Mouse (Mus musculus) kidney, adult 9 months (tissue): ENCODE data around the gene Zfp879.

Source experiments
- DNase-seq: peaks from one replicate; pipeline ENCODE4 v3.0.0; 2022

The Zfp879 gene

DNA sequence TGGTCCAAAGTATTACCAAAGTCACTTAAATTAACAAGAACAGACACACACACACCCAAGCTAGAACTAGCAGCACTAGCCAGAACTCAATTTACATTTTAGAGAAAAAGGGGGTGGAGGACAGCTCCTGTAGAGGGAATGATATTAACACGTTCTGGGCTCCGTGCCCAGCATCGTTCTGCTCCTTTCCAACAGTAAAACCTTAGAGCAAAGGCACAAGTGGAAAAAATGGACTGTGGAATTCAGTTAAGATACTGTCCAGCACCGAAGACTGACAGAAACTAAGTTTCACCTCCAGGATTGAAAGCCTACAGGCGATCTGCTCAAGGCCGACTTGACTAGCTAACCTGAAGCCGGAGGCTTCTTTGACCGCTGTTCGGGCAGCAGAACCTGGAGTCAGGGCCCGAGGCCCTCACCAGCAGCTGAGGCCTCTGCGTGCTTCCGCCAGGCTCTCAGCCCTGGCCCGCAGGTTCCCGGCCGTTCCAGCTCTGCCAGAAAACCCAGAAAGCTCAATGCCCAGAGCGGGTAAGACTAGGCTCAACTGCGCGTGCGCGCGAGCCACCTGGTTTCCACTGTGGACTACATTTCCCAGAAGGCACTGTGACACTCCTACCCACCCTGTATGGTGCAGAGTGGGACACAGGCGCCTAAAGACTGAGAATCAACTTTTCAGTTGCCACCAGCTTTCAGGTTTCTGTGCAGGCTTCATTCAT is at the start of gene Zfp879:
Zfp879 (minus strand) TSS at position 530 of the 713 bp plus-strand sequence.
- peak; percentile 97 for DNase-seq

DNA sequence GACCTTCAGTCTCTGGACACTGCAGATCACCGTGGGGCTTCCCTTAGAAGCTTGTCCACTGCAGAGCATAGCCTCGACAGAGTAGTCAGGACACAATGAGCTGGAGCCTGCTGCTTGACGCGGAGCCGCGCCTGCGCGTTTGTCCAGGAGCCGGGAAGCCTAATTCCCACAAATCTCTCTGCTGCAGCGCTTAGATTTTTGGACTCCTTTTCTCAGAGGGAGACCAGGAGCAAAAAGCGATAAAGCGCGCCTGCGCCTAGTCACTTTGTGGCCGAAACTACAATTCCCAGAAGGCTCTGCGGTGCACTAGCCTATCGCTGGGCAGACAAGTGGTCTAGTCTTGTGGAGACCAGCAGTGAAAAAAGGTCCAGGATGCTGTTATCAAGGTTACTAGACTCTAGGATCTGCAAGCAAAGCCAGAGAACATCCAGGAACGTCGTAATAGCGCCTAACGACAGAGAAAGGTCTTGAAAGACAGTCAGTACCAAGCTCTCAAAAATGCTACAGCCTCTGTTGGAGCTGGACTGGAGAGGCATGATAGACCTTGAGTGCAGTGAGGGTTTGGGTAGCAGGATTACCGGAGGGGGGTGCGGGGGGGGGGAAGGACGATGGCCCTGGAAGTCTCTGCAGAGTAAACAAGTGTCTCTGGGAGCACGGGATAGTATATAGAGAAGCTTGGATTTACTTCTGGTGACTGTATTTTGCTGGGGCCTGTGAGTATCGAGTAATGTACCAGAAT is 46.2 kb upstream of the Zfp879 start, which contains the start of gene Zfp454:
Zfp454 (minus strand) TSS at position 262 of the 739 bp plus-strand sequence.
- DNase-seq, result peak; percentile 94

DNA sequence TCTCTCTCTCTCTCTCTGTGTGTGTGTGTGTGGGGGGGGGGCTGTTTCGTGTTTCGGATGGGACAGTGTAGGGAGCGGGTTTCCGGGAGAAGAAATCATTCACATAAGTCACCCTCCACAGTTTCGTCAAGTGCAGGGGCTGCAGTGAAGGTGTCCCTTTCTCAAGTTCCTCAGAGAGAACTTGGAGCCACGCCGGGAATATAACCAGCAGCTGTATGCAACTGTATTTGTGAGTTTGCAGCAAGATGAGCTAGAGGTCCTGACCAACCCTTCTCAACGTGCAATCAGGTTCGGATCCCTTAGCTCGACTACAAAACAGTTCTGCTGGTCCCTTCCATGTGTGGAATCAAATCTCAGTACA is 45.6 kb upstream of the Zfp879 start:
- DNase-seq, result no peak

DNA sequence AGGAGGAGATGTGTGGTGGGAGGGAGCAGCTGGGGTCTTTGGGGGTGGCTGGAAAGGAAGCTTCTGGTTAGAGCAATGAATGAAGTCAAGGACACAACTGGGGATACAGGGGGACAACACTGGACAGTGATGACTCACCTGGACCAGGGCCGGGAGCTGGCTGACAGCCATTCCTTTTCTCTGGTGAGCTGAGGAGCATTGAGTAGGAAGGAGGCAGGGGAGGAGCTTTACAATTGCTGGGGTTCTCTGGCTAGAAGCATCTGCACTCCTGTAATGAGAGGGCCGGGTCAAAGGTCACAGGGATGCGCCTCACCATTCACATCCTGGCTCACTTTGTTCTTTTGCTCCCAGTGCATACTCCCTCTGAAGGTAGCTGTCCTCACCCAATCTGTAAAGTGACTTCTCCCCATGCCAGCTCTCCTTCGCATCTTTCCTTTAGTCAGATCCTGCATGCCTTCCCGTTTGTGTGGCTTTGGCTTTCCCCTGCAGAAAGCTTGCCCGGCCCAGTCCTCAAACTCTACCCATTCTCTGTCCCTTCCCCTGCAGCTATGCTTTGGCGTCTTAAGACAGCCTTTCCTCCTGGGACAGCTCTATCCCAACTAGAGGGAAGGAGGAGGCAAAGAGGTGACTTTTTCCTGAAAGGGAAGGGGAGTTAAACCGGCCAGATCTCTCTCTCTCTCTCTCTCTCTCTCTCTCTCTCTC is 45.0 kb upstream of the Zfp879 start:
- peak; percentile 7 for DNase-seq

DNA sequence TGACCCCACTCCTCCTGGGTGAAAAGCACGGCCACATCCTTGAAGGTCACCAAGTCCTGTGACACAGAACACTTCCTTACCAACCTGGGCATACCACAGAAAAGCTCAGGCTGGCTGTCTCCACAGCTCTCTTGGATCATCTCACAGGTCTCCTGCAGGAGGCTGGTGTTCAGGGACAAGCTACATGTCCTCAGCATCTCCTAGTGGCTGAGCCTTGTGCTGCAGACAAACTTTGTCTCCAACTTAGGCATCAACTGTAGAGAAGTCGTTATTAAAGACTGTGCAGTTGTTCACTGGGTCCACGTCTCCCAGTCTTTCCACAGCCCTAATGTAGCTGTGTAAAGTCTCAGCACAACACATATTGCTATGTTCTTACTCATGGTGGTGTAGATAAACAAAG is 42.4 kb upstream of the Zfp879 start:
- DNase-seq, result no peak

DNA sequence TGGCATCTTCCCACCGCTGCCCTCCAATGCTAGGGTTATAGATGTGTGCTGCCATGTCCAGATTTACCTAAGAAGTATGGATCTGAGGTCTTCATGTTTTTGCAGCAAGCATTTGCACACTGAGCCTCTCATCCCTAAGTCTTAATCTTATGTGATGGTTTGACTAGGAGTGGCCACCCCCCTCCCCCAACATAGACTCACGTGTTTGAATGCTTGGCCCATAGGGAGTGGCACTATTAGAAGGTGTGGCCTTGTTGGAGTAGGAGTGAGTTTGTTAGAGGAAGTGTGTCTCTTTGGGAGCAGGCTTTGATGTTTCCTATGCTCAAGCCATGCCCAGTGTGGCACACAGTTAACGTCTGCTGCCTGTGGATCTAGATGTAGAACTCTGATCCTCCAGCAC is 37.3 kb upstream of the Zfp879 start:
- DNase-seq, result no peak

DNA sequence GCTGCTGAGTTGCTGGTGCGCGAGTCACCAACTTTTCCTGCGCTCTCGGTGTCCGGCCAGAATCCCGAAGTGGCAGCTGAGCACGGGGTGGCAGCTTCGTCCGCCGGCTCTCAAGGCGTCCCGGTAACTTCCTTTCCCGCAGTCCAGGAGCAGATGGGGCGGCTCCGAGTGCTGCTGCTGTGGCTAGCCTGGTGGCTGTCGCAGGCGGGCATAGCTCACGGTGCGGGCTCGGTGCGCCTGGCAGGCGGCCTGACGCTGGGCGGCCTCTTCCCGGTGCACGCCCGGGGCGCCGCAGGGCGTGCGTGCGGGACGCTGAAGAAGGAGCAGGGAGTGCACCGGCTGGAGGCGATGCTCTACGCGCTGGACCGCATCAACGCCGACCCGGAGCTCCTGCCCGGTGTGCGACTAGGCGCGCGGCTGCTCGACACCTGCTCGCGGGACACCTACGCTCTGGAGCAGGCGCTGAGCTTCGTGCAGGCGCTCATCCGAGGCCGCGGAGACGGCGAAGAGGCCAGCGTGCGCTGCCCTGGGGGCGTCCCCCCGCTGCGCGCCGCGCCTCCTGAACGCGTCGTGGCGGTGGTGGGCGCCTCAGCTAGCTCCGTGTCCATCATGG is 9.7 kb upstream of the Zfp879 start:
- DNase-seq, result no peak

DNA sequence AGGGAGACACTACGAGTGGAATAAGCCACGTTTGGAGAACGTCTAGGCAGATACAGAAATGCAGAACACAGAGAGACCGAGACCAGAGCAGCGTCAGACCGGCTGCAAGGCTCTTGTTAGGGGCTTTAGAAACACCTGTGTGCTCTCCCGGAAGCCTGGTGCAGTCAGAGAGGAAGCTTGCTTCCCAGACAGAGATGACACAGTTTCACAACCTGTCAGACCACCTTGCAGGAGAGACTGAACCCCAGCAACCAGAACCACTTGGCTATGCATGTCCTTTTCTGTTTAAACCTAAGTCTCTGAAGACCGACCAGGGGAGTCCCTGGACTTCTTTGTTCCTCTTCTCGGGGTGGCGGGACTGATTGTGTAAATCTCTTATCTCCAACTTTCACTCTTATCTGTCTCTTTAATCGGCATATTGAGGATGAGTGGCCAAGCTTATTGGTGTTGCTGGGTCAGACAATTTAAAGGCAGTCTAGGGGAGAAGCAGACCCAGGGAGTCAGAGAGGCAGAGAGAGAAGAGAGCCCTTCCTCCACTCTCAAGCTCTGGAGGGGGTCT is 8.9 kb upstream of the Zfp879 start, which contains the start of gene Grm6:
Grm6 (plus strand) TSS at position 509 of the 559 bp plus-strand sequence.
- no peak for DNase-seq

DNA sequence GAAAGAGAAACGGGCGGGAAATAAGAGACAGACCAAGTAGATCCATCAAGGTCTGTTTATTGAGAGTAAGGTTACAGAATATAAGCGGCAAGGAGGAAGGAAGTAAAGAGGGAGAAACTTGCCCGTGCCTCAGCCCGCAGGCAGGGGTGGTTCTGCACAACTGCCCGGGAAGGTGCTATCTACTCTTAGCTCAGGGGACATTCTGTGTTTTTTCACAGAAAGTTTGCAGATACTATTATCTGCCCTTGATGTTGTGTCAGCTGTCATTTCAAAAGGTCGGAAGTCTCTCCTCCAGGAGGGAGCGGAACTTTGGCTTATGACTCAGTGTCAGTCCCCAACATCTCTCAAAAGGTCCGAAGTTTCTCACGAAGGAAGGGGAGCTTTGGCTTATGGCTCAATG is 8.0 kb upstream of the Zfp879 start:
- no peak for DNase-seq

DNA sequence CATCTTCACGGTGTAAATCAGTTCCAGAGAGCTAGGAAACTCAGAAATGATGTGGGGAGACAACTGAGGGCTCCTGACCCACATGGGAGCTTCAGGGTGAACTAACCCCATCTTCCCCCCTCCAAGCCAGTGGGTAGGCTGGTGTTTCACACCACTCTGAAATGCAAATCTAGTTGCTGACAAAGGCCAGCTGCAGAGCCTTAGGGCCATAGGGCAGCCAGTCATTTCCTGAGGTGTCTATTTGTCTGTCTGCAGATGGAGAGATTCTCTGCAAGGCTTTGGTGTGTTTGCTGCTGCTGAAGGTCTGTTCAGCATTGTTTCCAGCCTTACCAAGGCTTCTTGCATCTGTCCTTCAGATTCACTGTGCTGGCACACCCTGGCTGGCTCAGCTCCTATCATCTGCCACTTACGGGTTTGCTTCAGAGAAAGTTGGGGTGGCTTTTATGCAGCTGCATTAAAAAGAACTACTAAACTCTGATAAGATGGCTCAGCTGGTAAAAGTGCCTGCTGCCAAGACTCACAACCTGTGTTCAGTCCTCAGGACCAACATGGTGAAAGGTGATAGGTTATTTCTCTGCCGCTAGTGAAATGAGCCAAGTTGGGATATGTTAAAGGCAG is 7.3 kb upstream of the Zfp879 start:
- no peak for DNase-seq

DNA sequence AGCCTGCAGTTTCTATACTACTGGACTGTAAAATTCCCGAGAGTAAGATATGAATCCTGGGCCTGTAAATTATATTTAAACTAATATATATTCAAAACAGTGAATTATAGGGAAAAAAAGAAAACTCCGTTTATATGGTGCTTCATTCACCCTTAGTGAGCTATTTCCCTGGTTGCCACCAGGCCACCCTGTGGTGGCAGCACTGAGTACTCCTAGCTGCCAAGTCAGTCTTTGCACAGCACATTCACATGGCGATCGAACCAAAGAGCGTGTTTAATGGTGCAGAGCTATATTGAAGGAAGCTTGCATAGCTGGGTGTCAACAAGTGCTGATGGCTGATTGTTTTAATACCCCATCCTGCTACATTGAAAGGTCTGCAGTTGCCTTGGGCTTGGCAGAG is 5.7 kb upstream of the Zfp879 start:
- no peak for DNase-seq

DNA sequence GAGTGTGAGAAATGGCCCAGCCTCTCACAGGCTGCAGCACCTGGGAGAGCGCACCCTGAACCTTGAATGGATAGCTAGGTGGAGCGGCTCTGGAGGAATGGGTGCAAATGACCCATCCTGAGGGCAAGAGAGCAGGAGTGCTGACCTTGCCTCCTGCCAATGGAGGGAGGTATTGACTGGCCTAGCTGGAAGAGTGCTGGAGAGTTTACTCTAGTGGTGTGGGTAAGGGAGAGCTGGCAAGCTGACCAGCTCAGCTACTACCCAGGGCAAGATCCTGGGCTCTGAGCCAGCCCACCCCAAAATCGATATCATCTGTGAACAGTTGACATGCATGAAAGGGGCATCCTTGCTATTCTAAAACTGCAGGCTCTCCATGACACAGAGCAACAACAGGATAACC is 4.6 kb upstream of the Zfp879 start:
- no peak for DNase-seq

DNA sequence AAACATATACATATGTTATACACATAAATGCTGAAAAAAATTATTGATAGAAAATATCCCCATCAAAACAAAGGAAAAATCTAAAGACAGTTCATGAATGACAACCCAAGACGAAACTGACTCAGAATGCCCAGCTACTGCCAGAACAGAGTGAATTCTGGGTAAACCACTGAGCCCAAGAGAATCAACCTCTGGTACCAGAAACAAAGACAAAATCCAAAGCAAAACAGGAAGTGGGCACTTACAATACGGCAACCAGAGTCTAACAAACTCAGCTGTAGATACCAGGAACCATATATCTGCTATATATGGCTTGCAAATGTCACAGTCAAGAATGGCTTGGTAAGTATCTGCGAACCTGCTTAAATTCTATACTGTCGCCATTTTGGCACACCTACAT is 5.6 kb downstream of the Zfp879 start:
- DNase-seq, result no peak

DNA sequence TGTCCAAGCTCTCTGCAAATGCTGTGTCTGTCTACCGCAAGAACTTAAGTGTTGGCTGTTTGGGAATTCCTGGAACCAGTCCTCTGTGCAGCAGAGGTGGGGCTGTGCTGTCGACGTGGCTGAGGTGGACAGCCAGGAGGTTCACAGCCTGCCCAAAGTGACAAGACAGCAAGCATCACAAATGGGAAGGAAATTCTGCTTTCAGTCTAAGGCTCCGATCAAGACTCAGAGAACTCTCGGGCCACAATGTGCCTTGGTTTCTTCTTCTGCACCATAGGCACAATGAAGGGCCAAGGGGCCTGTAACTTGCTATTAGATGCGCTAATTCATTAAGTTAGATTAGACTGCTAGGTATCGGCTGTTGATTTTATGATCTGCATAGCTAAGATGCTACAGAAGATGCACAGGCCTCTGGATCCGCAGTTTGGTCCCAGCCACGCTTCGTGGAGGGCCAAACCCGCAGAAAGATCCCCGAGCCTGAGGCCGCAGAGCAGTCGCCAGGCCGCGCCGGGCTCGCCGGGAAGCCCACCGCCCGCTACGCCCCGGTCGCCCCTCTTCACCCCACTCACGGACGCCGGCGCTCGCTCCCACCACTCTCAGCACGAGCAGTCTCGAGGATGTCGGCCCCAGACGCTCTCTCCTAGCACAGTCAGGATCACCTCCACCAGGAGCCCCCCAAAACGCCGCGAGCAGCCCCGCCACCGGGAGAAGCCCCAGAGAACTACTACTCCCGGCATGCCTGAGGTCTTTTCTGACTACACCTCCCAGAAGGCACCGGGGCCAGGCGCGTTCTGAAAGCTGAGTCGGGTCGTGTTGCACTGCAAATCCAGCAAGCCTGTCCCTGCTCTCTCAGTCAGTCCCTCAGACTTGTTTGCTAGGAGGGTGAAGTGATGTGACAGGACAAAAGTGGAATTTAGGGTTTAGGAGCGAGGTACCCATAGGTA is 14.1 kb downstream of the Zfp879 start, which contains the start of gene Zfp354c:
Zfp354c (minus strand) TSS at position 715 of the 944 bp plus-strand sequence.
- DNase-seq, result peak; percentile 85

DNA sequence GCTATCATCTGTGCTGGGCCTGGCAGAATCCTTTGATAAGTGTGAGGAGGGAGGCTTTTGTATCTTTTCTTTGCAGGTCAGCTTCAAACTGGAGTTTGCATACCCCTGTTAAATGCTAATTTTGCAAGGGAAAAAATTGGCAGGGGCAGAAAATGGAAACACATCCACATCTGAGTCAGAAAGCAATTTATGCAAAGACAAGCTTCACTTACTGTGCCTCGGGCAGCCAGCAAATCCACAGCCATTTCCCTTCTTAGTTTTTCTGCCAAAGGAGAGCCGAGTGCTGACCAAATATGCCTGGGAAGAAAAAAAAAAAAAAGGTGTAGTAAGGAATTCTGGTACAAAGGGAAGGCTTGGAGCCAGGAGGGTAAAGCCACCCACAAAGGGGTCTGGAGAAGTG is 15.1 kb downstream of the Zfp879 start:
- peak; percentile 25 for DNase-seq

DNA sequence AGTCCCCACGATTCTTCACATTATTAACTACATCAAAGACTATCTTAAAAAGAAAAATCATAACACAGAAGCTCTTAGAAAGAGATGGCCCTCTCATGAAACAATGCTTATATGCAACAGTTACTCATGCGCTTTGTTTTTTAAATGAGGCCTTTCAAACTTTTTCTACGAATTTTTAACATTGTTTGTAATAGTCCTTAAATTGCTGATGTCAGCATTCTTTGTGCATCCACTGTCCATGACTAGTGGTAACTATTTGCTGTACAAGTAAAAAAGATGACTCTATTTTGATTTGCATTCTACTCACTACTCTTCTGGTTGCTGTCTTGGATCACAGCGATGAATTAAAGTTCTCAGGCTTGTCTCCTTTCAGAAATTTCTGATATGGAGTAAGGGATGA is 27.1 kb downstream of the Zfp879 start:
- no peak for DNase-seq

DNA sequence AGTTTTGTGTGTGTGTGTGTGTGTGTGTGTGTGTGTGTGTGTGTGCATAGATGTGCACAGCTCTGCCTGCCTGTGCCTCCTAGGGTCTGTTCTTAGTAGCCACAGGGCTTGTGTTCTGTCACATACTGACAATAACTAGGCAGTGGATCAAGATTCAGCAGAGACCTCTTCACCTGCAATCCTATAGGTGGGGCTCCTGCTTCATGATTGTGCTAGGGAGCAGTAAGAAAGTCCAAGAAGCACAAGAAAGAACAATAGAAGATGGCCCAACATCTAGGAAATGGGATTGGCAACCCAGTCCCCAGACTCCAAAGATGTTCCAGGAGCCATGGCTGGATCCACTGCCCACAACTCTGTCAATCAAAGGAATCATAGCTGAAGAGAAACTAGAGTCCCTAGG is 42.5 kb downstream of the Zfp879 start:
- no peak for DNase-seq

DNA sequence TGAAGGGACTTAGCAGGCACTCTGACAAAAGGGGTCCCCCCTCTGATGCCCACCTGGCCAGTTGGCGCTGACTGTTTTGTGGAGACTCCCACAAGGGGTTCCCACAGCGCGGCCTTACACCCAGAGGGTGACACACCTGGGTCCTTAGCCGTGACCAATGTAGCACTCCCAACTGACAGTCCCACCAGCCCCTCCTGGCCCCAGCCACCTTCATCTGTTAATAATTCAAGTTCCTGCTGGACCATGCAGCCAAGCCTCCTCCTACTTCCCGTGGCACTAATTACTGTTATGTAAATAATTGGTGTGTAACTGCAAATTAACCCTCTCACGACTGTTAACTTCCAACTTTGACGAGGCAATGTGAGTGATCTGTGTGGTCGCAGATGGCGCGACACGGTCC is 43.7 kb downstream of the Zfp879 start:
- no peak for DNase-seq
